Mouse (Mus musculus) embryo, embryonic 9.5 days (tissue): ENCODE measurements around the gene Sync.

Experiments
- DNase-seq: peaks from one replicate; pipeline ENCODE4 v3.0.0-alpha.2; 2017; ENCODE audit errors: extremely low spot score

The Sync gene

GRCm38 (mm10) chr4:129287472-129287981, at the start of gene Sync:
Gene Sync, plus strand, starts transcription at chr4:129287617.
- peak; percentile 39 for DNase-seq

GRCm38 (mm10) chr4:129237843-129238441, 49.5 kb upstream of the Sync start:
- peak; percentile 61 for DNase-seq

DNA sequence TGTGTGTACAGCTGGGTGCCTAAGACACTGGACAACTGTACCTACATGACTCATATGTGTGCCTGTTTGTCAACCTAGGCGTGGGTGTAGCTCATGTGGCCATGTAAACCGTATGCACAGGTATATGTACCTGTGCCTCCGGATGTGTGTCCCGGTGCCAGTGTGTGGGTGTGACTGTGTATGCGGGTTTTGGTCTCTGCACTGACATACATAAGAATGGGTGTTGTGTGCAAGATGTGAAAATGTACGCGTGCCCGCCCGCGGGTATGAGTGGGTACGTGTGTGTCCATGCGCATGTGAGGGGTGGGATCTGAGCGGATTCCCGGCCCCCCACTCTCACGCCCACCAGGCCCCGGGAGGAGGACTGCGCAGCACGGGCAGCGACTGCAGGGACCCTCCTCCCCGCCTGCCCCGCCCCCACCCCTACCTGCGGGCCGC, 48.8 kb upstream of the Sync start:
- DNase-seq: no peak

GRCm38 (mm10) chr4:129239075-129239474, 48.3 kb upstream of the Sync start:
- peak; percentile 90 for DNase-seq

- no peak for DNase-seq
Measured at GRCm38 (mm10) chr4:129241898-129242297, 45.5 kb upstream of the Sync start.

DNA sequence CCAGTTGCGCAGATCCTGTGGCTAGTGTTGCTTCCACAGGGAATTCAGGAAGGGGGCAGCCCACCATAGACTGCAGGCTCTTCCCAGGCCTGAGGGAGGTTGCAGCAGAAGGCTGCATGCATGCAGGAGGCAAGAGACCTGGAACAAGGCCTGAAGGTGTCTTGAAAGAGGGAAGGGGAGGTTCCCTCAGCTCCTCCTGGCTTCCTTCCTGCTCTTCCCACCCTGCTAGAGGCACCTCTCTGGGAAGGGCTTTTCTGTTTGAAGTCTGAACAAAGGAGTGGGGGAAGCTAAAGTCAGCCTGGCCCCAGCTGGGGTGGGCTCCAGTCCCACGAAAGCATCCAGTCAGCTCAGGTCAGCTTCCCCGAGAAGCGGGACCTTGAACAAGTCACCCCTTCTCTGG, 45.1 kb upstream of the Sync start:
- DNase-seq: no peak

GRCm38 (mm10) chr4:129242761-129243160, 44.7 kb upstream of the Sync start:
- no peak for DNase-seq

GRCm38 (mm10) chr4:129244802-129245201, 42.6 kb upstream of the Sync start:
- no peak for DNase-seq

DNA sequence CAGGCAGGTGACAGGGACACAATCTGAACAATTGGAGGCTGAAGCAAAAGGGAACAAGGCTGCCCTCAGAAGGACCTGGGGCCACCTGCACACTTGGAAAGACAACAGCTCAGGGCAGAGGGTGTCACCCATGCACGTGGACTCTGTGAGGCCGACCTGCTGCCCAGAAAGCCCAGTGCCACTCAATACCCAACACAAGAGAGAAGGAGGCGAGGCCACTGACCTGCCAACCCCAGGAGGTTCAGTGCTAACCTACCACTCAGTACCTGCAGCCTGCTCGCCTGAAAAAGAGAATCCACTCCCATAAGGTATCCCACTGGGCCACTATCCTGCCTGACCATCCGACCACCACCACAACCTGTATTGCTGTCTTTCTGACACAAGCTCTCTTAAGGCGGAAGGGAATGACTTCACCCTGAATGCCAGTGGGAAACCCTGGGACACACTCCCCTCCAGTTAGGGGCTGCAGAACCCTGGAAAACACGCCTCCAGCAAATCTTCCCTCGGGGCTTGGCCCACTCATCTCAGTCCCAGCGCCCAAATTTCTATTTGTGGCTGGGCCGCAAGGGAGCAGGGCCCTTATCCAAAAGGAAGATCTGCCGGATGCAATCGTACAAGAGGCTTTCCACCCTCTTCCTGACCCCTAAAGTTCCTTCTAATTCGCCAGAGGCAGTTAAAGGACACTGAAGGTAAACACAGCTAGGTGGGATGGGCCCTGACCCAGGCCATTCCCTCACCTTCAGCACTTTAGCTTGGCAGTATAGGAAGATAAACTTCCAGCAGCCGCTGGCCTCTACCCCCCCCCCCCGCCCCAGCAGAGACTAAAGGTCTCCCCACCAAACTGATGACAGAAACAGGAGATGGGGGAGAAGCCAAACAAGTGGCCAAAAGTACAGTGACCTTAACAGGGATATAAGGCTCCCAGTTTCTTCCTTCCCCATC, 40.8 kb upstream of the Sync start:
- DNase-seq: no peak

DNA sequence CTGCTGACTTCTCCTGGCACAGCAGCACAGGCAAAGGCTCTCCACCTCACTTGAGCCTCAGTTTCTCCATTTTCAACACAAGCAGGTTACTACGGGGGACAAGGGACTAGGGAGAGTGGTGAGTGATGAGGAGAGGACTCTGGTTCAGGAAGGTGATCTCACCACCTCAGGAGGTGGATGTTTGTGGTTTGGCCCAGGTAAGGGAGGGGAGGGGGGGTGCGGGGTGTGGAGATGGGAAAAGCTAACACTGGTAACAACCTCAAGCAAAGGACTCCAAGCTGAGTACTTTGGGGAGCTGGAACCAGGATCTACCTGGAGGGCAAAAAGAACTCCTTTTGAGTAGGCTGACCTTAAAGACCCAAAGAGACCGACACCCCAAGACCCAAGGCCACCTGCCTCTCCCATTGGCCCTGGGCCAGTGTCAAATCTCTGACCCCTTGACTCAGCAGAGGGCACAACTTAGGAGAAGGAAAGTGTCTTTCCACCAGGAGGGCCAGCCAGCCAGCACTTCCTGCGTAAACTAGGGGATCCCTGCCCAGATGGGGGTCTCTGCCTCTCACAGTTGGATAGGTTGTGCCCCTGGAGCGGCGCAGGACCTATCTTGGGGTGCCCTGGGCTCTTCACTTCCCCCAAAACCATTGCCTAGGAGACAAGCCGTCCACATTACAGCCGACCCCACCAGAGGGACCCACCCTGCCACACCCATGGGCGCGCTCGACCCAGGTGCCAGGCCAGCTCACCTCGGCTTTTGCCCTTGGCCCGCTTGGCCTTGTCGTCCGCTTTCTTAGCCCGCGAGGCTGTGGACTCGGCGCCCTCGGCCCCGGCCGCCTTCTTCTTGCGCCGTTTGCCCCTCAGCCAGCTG, 39.8 kb upstream of the Sync start:
- DNase-seq: no peak

GRCm38 (mm10) chr4:129248243-129248767, 39.1 kb upstream of the Sync start:
- no peak for DNase-seq

- DNase-seq: no peak
Measured at GRCm38 (mm10) chr4:129249288-129249687, 38.1 kb upstream of the Sync start.

GRCm38 (mm10) chr4:129250759-129251481, 36.5 kb upstream of the Sync start:
- DNase-seq: no peak

GRCm38 (mm10) chr4:129251482-129252125, 35.8 kb upstream of the Sync start:
- peak; percentile 69 for DNase-seq

DNA sequence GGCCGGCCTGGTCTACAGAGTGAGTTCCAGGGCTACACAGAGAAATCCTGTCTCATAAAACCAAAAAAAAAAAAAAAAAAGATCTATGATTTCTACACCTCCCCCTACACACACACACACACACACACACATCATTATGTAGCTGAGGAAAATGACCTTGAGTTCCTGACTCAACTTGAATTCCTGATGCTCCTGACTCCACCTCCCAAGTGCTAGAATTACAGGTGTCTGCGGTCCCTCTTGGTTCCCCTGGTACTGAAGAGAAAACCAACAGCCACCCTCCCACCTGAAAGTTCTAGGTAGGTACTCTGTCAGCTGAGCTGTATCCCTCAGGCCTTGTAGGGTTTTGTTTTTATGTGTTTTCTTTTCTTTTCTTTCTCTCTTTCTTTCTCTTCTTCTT, 34.9 kb upstream of the Sync start:
- DNase-seq: no peak

GRCm38 (mm10) chr4:129254571-129254970, 32.8 kb upstream of the Sync start:
- DNase-seq: no peak

DNA sequence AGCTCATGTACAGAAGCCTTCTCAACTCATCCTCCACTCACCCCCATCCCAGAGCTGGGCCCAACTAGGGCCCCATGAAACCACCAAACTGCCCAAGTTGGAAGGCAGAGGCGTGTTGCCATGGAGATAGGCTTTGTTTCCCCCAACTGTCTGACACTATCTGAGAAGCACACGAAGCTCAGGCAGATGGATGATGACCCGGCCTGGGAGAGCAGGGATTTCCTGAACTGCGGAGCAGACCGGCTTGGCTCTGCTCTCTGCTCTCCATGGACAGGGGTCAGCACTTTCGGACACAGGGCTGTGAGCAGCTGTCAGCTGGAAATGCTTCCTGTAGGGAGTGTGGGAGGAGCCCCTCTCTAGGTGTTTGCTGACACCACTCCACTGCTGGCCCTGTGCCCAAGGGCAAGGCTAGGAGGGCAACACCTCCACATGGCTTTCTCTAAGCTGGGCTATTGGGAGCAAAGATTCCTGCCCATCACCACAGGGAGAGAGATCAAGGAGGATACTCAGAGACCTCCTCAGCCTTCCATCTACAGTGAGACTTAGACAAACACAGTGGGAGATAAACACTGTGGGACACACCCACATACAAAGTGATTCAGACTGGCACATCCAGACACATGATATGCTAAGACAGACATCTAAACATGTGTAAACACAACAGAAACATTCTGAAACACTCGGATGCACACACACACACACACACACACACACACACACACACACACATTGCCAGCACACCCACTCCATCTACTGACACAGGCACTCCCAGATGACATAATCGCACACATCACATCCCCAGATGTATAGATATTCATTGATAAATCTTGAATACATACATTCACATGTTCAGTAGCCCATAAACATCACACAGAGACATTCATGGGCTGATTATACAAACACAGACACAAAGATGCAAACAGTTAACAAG, 30.7 kb upstream of the Sync start:
- DNase-seq: no peak

- no peak for DNase-seq
Measured at GRCm38 (mm10) chr4:129259101-129259500, 28.3 kb upstream of the Sync start.

- no peak for DNase-seq
Measured at GRCm38 (mm10) chr4:129260678-129261077, 26.7 kb upstream of the Sync start.
